Mouse (Mus musculus) bone marrow, adult 2 months (tissue): ENCODE measurements around the gene Mdfi. TPM values are rescaled to one million over a fixed set of nuclear protein-coding genes. Genes with fewer than 3 reads are reported as not detected.

ENCODE experiments used
- H3K27ac ChIP-seq: fragments of 200-500 bp; 2 replicates; pipeline ENCODE4 v1.5.1; 2012; ENCODE audit warnings: low read depth, mild to moderate bottlenecking, control low read depth, inconsistent platforms, low read length; ENCODE audit not compliant: control insufficient read depth, poor library complexity, insufficient read depth
- H3K4me1 ChIP-seq: fragments of 200-500 bp; 2 replicates; pipeline ENCODE4 v1.6.1; 2011; ENCODE audit warnings: low read length; ENCODE audit not compliant: control insufficient read depth, insufficient read depth
- H3K4me3 ChIP-seq: fragments of 200-500 bp; replicated peaks from 2 replicates; pipeline ENCODE3; 2011; ENCODE audit warnings: mild to moderate bottlenecking, low read depth, low read length, control low read depth; ENCODE audit not compliant: control insufficient read depth
- CTCF ChIP-seq: fragments of 200-500 bp; IDR thresholded peaks from 2 replicates; pipeline ENCODE4 v1.5.1; 2011; ENCODE audit warnings: low read length, control low read depth; ENCODE audit not compliant: control insufficient read depth, insufficient read depth
- POLR2A ChIP-seq: fragments of 200-500 bp; IDR thresholded peaks from 2 replicates; pipeline ENCODE4 v1.6.1; 2011; ENCODE audit warnings: low read depth, mild to moderate bottlenecking, control low read depth, low read length, borderline replicate concordance; ENCODE audit not compliant: control insufficient read depth
- WGBS: fragments of 180-500 bp; shearing (Covaris S2); methylation state at CpG from one replicate; pipeline ENCODE4 v1.1.7; 2018; 5-methylcytosine and 5-hydroxymethylcytosine counted together
- polyA plus RNA-seq: library from polyadenylated mRNA; stranded (reverse); fragments of >200 nt; gene quantifications from 2 replicates; pipeline ENCODE4 v1.2.4, GENCODE M21; 2011; ENCODE audit warnings: low replicate concordance; ENCODE audit not compliant: missing spikeins, insufficient read depth, insufficient read length

Mdfi gene
- polyA plus RNA-seq = 4.2 and 4.8 TPM in 2 replicates

- 13% methylated on average over 18 of the region's 18 CpGs for WGBS
- Histone ChIP-seq H3K27ac (no peak within 1 kb of the TSS), H3K4me3 (no peak within 1 kb of the TSS), H3K4me1 (no peaks in the 10 kb centered on the region; the same call in 1 of the 2 replicates)
- TF ChIP-seq CTCF (no peak), POLR2A (no peak)
Measured at GRCm38 (mm10) chr17:47834482-47834767, at the start of gene Mdfi. Gene Mdfi, minus strand, starts transcription at chr17:47834691.

- TF ChIP-seq CTCF (no peak), POLR2A (no peak)
- no peak overlapping the region for H3K27ac ChIP-seq
- WGBS = 27% methylated on average over 5 of the region's 5 CpGs
- H3K4me3 ChIP-seq = no peak overlapping the region
- H3K4me1 ChIP-seq = peaks cover 2% of the 10 kb centered on the region; the same call in 1 of the 2 replicates
Measured at GRCm38 (mm10) chr17:47883099-47883498, 48.6 kb upstream of the Mdfi start.

GRCm38 (mm10) chr17:47881330-47881729 lies 46.8 kb upstream of the Mdfi start:
- Histone ChIP-seq H3K4me1 (peaks cover 2% of the 10 kb centered on the region; the same call in 1 of the 2 replicates), H3K4me3 (no peak overlapping the region), H3K27ac (no peak overlapping the region)
- no peak for TF ChIP-seq CTCF
- no peak for TF ChIP-seq POLR2A
- 89% methylated on average over 13 of the region's 13 CpGs for WGBS

GRCm38 (mm10) chr17:47879207-47879606 lies 44.7 kb upstream of the Mdfi start:
- 67% methylated on average over 3 of the region's 3 CpGs for WGBS
- Histone ChIP-seq H3K27ac (0 out of 2 replicates have a peak overlapping the region, but pooled peaks have one; percentile 10), H3K4me1 (peaks cover 3% of the 10 kb centered on the region; the same call in 1 of the 2 replicates), H3K4me3 (no peak overlapping the region)
- TF ChIP-seq CTCF (no peak), POLR2A (no peak)

GRCm38 (mm10) chr17:47878378-47879089 lies 44.0 kb upstream of the Mdfi start:
- H3K4me3 ChIP-seq = peak overlapping the region; percentile 40
- 0 out of 2 replicates have a peak overlapping the region, but pooled peaks have one; percentile 19 for H3K27ac ChIP-seq
- peaks cover 4% of the 10 kb centered on the region; the same call in 1 of the 2 replicates for H3K4me1 ChIP-seq
- WGBS = 54% methylated on average over 35 of the region's 35 CpGs
- no peak for TF ChIP-seq CTCF
- peak; percentile 31; the same call in 1 of the 2 replicates for TF ChIP-seq POLR2A

GRCm38 (mm10) chr17:47877715-47878377 lies 43.4 kb upstream of the Mdfi start:
- TF ChIP-seq CTCF (no peak), POLR2A (no peak)
- 48% methylated on average over 10 of the region's 10 CpGs for WGBS
- H3K4me3 ChIP-seq = peak overlapping the region; percentile 40
- H3K27ac ChIP-seq = peak overlapping the region; percentile 19; the same call in 1 of the 2 replicates
- peaks cover 4% of the 10 kb centered on the region; the same call in 1 of the 2 replicates for H3K4me1 ChIP-seq

- WGBS = 83% methylated on average over 26 of the region's 26 CpGs
- no peak for TF ChIP-seq CTCF
- TF ChIP-seq POLR2A = no peak
- Histone ChIP-seq H3K27ac (no peak overlapping the region; the same call in 1 of the 2 replicates), H3K4me1 (peaks cover 4% of the 10 kb centered on the region; the same call in 1 of the 2 replicates), H3K4me3 (no peak overlapping the region)
Measured at GRCm38 (mm10) chr17:47876776-47877714, 42.6 kb upstream of the Mdfi start.

GRCm38 (mm10) chr17:47873341-47873791 lies 38.9 kb upstream of the Mdfi start:
- WGBS = 2% methylated on average over 9 of the region's 9 CpGs
- no peak overlapping the region for H3K27ac ChIP-seq
- TF ChIP-seq CTCF (peak; percentile 79), POLR2A (no peak)
- peaks cover 2% of the 10 kb centered on the region; the same call in 1 of the 2 replicates for H3K4me1 ChIP-seq
- peak overlapping the region; percentile 55 for H3K4me3 ChIP-seq
